Mouse (Mus musculus) gastrocnemius, postnatal 10 days (tissue): ENCODE results near the gene Fgfr2. TPM values are rescaled to one million over a fixed set of nuclear protein-coding genes. Genes with fewer than 3 reads are reported as not detected.

Source experiments
- DNase-seq: peaks from one replicate; pipeline ENCODE4 v3.0.0; 2021; ENCODE audit warnings: mixed read lengths
- total RNA-seq, 2 experiments: library from RNA; stranded (reverse); gene quantifications; 2 replicates each; pipeline ENCODE4 v1.2.3; 2021

Fgfr2 gene
- total RNA-seq, 2 experiments from 2014 or later: 3.0 to 6.1 TPM

DNA sequence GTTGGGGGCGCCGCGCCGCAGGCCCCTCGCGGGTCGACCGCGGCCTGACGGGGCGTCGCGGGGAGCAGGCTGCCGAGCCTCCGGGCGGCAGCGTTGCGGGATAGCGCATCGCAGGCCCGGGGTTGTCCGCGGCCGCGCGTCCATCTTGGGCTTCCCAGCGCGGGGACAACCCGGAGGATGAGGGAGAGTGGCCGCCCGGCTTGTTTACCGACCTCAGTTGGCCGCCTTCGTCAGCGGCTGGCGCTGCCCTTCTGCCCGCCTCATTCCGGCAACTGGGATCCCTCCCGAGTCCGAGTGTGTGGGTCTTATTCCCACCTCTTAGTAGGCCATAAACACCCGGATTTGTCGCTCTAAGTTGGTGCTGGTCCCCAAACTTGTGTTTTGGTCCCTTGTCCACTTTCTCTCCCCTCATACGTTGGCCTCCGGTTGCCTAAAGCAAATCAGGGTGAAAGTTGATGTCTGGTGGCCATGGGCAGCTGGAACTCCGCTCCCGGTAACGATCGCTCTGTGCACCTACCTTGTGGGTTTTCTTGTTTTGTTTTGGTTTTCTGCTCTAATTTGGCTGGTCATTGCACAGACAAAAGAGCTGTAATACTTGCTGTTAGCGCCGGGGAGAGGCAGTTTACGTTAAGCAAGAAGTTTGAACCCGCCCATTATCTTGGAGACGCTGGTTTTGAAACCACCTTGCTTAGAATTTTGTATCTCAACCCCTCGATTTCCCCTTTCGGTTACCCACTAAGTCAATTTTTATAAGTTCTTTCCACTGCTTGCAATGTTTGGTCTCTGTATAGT, 191.4 kb downstream of the Fgfr2 start:
- DNase-seq: peak; percentile 61

DNA sequence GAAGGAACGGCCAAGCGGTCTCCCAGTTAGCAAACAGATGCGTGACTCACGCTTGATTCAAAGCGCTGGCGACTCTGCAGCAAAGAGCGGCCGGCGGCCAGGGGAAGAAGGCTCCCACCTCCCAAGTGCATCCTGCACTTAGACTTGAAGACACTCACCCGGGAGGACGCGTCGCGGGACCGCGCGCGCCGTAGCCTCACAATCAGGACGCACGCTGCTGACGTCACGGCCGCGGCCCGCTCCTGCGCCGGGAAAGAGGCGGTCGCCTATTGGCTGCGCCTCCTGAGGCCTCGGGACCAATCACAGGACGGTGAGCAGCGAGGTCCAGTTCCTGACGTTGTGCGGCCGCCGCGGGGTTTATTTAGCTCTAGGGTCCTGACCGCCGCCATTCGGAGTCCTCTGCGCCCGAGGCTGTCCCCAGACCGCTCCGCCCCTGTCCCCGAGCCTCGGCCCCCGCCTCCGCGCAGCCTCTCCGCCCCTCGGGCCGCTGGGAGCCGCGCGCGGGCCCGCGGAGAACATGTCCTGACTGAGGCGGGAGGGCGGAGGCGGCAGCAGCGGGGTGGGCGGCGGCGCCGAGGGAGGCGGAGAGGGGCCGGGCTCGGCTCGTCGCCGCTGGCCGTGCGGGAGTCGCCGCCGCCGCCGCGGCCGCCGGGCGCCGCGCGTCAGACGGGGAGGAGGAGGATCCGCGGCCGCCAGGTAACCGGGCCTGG, 192.1 kb downstream of the Fgfr2 start, which contains the start of gene Zranb1:
Zranb1 (plus strand) TSS at position 293 of the 710 bp plus-strand sequence.
- DNase-seq: peak; percentile 97

DNA sequence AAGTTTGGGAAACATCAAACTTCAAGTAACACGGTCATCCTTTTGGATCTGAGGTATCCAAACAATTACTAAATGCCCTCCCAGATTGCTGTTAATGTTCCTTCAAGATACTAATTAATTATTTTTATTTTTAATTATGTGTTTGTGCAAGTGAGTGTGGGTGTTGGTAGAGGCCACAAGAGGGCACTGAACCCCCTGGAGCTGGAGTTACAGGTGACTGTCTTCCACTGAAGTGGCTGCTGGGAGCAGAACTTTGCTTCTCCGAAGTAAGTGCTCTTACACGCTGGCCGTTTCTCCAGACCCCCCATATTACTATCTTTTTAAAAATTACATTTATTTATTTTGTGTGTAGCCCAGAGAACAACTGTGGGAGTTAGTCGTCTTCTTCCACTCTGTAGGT, 193.1 kb downstream of the Fgfr2 start:
- DNase-seq: no peak

DNA sequence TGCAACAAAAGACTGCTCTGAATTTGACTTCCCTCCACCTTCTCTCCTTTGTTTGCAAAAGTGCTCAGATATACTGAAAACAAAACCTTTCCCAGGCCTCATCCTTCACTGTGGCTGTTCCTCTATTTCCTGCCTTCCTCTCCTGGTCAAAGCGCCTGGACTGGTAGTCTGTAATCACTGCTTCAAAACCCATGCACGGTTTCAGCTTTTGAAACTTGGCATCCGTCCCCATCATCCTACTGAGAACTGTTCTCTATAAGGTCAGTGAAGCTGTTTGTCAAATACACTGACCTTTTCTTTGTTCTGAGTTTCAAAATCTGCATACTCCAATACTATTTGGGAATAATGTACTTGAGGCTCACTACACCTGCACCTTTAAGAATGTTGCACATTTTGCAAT, 195.9 kb downstream of the Fgfr2 start:
- DNase-seq: no peak

DNA sequence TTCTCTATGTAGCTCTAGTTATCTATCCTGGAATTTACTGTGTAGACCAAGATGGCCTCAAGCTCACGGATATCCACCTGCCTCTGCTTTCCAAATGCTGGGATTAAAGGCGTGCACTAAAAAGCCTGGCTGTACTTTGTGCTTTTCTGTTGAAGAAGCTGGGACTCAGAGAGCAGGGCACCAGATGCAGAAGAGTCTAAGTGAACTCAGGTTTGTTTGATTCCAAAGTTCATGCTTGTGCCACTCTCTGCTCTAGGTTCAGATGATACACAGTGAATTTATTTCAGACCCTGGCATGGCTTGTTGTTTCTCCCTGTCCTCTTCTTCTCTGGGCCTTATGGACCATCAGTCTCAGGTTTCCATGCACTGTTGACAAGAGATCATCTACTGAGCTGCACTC, 197.9 kb downstream of the Fgfr2 start:
- DNase-seq: no peak

DNA sequence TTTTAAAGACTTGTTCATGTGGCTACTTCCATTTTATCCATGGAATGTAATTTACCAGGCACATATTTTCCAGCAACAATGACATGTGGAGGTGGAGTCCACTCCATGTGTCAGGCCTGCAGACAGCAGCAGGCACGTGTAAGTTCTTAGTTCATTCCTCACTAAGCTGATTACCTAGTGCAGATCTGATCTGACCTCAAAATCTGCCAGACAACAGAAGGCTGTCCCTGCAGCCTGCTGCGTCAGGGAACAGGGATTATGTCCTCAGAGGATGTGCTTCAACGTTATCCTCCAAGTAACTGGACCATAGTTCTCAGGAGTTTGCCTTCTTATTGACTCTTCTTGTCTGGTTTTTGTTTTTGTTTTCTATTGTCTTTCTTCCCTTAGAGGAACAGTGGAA, 201.2 kb downstream of the Fgfr2 start:
- DNase-seq: no peak

DNA sequence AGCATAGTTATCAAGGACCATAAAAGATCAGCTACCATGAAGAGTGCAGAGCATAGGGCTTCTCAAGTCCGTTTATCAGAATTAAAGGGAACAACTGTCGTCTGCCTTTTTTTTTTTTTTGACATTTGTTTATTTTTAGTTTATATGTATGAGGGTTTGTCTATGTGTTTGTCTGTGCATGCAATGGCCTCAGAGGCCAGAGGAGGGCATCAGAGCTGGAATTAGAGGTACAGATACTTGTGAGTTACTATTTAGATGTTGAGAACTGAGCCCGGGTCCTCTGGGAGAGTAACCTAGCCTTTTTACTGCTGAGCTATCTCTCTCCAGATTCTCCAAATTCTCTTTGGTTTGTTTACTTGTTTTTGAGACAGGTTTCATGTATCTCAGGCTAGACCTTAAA, 219.4 kb downstream of the Fgfr2 start:
- DNase-seq: no peak

DNA sequence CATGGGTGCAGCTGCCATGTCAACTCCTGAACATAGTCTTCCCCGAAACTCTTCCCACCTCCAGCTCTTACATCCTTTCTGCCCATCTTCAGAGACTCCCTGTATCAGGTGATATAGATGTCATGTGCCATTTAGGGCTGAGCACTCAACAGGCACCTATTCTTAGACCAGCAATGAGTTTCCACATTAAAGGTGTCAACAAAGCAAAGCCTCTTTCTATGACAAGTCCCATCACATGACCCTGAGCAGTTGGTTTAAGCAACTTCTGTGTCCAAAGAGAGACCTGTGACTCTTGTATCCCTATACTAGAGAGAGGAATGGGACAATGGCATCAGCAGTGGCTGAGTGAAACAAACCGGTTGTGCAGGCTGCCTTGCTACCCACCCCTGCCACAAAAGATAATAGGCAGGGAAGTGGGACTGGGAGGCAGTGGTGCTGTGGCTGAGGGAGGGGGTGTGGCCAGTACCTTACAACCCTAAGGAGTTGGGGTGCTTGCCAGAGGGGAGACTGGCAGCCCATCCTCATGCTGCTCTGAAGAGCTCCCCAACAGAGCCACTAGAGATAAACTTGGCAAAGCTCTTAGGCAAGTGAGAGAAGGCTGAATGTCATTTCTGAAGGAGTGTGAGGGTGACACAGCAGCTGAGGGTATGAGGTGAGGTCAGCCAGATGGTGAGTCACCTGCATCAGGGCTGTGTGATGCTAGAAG, 222.2 kb downstream of the Fgfr2 start:
- no peak for DNase-seq

DNA sequence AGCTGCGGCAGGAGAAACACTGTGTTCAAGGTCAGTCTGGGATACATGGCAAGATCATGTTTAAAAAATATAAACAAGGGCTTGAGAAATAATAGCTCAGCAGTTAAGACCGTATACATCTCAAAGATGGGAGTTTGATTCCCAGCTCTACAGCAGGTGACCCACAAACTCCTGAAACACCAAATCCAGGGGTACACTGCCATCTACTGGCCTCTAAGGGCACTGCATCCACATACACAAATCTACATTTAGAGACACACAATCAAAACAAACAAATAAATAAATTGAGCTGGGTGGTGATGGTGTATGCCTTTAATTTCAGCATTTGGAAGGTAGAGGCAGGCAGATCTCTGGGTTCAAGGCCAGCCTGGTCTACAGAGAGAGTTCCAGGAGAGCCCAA, 224.9 kb downstream of the Fgfr2 start:
- DNase-seq: no peak

DNA sequence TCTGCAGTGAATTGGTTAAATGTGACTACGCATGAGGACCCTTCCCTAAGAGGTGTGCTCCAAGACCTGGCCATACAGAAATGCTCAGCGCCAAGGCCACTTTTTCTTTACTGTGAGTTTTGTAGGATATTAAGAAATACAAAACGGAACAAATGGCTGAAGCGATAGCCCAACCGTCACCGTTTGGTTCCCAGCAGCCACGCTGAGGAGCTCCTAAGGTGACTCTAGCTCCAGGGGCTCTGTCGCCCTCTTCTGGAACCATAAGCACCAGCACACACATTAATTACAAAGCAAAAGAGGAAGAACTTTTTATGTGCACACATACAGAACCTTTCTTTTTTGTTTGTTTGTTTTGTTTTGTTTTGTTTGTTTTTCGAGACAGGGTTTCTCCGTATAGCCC, 225.9 kb downstream of the Fgfr2 start:
- DNase-seq: no peak

DNA sequence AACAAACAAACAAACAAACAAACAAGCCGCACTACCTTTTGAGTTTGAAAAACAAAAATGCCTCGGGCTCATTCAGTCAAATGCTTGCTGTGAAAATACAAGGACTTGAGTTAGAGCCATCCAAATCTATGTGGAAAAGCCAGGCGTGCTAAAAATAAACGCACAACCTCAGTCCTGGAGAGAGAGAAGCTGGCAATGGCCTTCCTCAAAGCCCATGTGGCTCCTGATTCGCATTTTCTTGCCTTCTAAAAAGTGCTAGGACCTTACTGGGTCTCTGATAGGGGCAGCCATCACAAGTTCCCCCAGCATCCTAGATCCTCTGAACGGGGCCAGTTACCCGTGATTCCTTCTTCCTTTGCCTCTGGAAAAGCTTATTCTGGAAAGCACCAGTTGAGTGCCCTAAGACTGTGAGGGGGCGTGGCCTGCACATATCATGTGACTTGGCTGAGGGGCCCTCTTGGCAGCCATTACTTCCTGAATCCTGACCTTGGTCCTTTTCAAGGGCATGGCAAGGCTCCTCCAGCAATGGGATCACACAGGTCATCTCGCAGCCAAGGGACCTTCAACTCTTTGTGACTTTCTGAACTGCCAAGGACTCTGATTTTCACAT, 226.8 kb downstream of the Fgfr2 start:
- DNase-seq: peak; percentile 26

DNA sequence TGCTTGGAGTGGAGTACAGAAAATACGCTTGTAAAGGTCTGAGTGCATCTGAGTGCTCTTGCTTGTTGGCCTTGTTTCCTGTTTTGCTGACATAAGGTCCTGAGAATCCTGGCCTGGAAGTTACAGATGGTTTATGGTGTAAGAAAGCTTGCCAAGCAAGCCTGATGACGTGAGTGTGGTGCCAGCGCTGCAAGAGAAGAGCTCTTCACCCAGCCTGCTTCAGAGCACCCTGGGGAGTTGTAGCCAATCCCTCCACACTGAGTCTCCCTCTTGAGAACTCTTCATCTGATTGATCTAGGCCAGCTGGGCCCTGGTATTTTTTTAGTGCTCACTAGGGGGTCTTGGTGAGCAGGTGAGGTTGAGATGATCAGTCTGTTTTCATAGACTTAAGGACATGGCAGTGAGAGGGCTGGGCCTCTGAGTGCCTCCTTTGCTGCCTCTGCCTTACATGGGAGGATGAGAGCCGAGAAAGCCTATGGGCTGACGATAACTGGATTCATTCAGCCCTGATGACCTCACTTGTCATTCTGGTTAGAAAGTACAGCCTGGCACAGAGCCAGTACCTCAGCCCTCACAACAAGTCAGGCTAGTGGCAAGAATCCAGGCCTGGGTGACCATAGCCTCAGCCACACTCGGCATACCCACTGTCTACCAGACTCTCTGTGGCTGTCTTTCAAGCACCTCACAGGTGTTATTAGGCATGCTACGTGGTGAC, 228.2 kb downstream of the Fgfr2 start:
- no peak for DNase-seq

DNA sequence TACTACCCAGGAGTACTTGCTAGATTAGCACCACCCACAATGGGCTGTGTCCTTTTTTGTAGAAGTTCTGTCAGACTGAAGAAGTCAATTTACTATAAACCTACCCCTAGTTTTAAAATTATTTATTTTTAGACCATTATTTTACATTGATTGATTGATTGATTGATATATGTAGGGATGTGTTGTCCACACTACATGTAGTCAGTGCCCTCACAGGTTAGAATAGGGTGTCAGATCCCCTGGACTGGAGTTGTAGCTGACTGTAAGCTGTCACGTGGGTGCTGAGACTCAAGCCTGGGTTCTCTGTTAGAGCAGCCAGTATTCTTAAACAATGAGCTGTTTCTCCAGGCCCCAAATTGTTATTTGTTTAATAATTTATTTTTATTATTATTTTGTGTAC, 229.8 kb downstream of the Fgfr2 start:
- DNase-seq: no peak

DNA sequence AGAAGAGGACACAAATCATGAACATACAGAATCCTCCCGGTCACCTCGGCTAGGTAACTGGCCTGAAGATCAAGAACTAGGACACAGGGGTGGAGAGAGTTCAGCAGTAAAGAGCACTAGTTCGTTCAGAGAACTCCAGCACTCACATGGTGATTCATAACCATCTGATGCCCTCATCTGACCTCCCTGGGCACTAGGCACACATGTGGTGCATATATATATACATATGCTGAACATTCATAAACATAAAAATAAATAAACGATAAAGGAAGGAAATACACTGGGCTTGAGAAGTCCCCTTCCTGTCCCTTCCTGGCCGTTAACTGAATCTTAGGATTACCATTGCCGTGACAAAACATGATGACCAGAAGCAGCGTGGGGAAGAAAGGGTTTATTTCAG, 230.3 kb downstream of the Fgfr2 start:
- DNase-seq: no peak

DNA sequence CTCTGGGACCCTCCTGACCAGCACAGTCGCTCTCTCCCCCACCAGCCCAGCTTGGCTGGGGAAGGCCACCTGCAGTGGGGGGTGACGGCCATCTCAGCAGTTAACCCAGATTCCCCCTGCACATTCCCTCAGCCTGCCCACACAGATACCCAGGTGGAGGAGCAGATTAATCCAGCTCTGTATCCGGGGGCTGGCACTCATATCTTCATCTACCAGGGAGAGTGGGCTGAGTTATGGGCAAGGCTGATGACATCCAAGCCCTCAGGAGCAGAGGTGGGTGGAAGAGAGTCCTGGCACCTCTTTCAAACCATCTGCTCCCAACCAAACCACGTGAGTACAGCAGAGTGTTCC, 230.9 kb downstream of the Fgfr2 start:
- DNase-seq: no peak

DNA sequence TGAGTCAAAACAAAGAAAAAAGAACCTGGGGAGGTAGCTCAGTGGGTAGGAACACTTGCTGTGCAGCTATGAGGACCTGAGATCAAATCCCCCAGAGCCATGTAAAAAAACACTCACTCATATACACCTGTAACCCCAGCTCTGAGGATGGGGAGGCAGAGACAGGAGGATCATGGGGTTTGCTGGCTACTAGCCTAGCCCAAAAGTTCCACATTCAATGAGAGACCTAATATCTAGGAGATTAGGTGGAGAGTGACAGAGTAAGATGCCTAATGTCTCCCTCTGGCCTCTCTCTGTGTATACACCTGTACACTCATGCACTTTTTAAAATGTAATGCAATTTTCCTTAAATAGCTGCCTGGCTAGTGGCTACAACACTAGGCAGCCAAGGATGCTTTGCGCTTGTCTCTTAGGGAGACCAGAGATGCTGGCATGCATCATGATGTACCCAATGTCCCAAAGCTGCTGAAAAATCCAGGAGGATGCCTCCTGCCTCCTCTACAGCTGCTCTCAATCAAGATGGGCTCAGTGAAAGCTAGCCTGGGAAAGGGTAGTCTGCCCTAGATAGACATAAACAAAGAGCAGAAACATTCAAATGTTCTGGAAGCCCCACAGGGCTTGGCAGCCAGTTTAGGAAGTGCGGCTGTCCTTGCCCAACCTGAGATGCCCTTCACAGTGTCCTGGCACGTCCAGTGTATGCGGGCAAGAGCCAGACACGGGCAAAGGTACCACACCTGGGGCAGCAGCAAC, 231.4 kb downstream of the Fgfr2 start:
- DNase-seq: no peak

DNA sequence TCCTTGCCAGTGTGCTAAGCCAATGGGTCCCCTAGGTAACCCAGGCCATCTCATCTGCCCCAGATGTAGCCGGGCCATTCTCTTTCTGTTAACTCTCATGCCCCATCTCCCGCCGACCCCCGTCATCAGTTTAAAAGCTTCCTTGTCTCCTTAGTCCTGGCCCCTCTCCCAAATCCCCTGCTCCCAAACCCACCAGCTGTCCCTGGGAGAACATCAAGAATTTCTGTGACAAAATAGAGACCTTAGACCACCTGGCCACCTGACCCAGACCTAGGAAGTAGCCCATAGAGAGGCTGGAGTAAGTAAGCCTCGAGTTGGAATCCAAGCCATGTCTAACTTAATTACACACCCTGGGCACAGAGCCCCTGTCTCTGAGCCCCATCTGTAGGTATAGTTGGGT, 232.9 kb downstream of the Fgfr2 start:
- DNase-seq: no peak

DNA sequence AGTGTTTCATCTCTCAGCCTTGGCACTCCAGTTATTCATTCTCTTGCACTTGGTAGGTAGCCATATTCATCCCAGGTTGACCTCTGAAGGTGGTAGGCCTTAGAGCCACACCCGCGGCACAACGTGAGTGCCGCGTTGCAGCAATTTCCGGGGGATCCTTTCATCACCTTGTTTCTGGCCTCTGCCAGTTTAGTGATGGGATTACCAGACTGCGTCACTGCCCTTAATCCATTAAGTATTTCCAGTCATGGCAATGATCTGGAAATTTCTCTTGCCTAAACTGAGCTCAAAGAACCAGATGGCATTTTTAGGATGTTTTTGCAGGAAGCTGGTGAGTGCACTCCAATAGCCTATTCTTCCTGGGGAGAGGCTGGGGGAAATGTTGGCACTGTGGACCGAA, 233.5 kb downstream of the Fgfr2 start:
- no peak for DNase-seq

DNA sequence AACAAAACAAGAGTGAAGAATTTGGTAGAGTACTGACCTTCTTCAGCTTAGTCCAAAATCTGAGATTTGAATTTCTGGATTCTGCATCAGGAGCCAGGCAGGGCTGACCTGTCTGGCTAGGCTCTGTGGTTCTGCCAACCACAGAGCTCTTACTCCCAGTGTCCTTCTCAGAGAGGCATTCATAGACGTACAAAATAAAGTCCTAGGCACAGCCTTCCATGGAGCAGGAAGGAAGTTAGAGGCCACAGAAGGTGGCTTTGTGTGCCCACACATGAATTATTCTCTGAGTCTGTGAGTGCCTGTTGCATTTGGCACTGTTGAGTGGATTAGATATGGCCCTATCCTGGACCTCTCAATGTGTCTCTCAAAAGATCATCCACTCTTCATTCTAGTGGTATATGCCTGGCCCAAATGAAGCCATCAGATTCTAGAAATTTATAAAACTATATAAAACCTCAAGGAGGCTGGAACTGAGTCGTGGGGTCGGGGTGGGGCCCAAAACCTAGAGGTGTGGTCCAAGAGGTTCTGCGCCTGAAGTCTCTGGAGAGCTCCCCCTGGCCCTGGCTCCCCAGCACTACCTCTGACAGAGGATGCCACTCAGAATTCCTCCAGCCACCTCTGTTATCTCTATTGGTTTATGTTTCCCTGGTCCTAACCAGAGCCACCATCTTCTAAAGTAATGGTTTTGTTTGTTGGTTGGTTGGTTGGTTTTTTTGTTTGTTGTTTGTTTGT, 234.5 kb downstream of the Fgfr2 start:
- no peak for DNase-seq

DNA sequence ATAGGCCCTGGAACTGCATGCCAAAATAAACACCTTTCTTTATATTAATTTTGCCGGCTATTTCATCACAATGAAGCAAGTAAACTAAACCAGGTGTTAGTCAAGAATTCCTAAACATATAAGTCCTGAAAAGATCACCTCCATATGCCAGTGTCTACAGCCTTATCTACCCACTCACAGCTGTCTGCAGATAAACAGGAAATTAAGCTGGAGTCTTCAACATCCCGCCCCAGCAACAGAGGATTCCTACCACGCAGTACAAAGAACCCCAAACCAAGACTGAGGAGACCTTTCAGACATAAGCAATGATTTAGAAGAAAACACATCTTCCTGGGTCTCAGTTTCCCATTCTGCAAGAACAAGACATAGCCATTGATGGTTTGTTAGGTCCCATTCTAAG, 235.1 kb downstream of the Fgfr2 start:
- no peak for DNase-seq
